Mouse (Mus musculus): ENCODE results near the gene Sstr4. TPM values are rescaled to one million over a fixed set of nuclear protein-coding genes. Genes with fewer than 3 reads are reported as not detected.

The Sstr4 gene
- polyA plus RNA-seq, 1 experiment from 2014 or later = 0.43 TPM

GRCm38 (mm10) chr2:148419151-148419550, 24.0 kb downstream of the Sstr4 start:
- Histone ChIP-seq H3K4me2 (no peak overlapping the region), H3K27me3 (replicated peaks; ENCODE audit: control insufficient read depth, insufficient read depth, low read length) (no peaks in the 10 kb centered on the region), H3K4me3 (ENCODE audit: low read depth, low read length) (no peak overlapping the region), H3K9ac (ENCODE audit: low read depth, low read length) (no peak overlapping the region), H3K9me3 (ENCODE audit: control insufficient read depth, low read length) (no peaks in the 10 kb centered on the region), H3K4me1 (replicated peaks; ENCODE audit: control insufficient read depth, insufficient read depth, low read length) (no peaks in the 10 kb centered on the region), H3K36me3 (ENCODE audit: control insufficient read depth, insufficient read depth, low read length) (no peaks in the 10 kb centered on the region), H3K27ac (ENCODE audit: low read depth, low read length) (no peak overlapping the region)
- ATAC-seq (replicated peaks; ENCODE audit: low FRiP score) = no peak
- DNase-seq (ENCODE audit: low spot score) = no peak
- WGBS = 62% methylated on average over 3 of the region's 3 CpGs

- WGBS = 92% methylated on average over 2 of the region's 2 CpGs
- H3K9ac ChIP-seq (ENCODE audit: low read depth, low read length) = no peak overlapping the region
- ATAC-seq (replicated peaks; ENCODE audit: low FRiP score) = no peak
These were observed 24.6 kb downstream of the Sstr4 start for GRCm38 (mm10) chr2:148419776-148420175.

GRCm38 (mm10) chr2:148421112-148421511, 26.0 kb downstream of the Sstr4 start:
- Histone ChIP-seq H3K27ac (ENCODE audit: low read depth, low read length) (no peak overlapping the region), H3K4me3 (ENCODE audit: low read depth, low read length) (no peak overlapping the region), H3K36me3 (ENCODE audit: control insufficient read depth, insufficient read depth, low read length) (no peaks in the 10 kb centered on the region), H3K27me3 (replicated peaks; ENCODE audit: control insufficient read depth, insufficient read depth, low read length) (no peaks in the 10 kb centered on the region), H3K4me1 (replicated peaks; ENCODE audit: control insufficient read depth, insufficient read depth, low read length) (no peaks in the 10 kb centered on the region), H3K9me3 (ENCODE audit: control insufficient read depth, low read length) (no peaks in the 10 kb centered on the region), H3K4me2 (no peak overlapping the region), H3K9ac (ENCODE audit: low read depth, low read length) (no peak overlapping the region)
- 40% methylated on average over 1 of the region's 1 CpGs for WGBS
- ATAC-seq (replicated peaks; ENCODE audit: low FRiP score) (no peak), DNase-seq (ENCODE audit: low spot score) (no peak)

More at GRCm38 (mm10) chr2:148419776-148420175, 24.6 kb downstream of the Sstr4 start:
- no peak overlapping the region for H3K4me3 ChIP-seq (ENCODE audit: low read depth, low read length)
- H3K36me3 ChIP-seq (ENCODE audit: control insufficient read depth, insufficient read depth, low read length) = no peaks in the 10 kb centered on the region
- no peaks in the 10 kb centered on the region for H3K4me1 ChIP-seq (replicated peaks; ENCODE audit: control insufficient read depth, insufficient read depth, low read length)
- no peak overlapping the region for H3K4me2 ChIP-seq
- DNase-seq (ENCODE audit: low spot score) = no peak
- no peaks in the 10 kb centered on the region for H3K27me3 ChIP-seq (replicated peaks; ENCODE audit: control insufficient read depth, insufficient read depth, low read length)
- H3K27ac ChIP-seq (ENCODE audit: low read depth, low read length) = no peak overlapping the region
- no peaks in the 10 kb centered on the region for H3K9me3 ChIP-seq (ENCODE audit: control insufficient read depth, low read length)

- DNase-seq (ENCODE audit: low spot score) = no peak
- no peaks in the 10 kb centered on the region for H3K9me3 ChIP-seq (ENCODE audit: control insufficient read depth, low read length)
- no peaks in the 10 kb centered on the region for H3K27me3 ChIP-seq (replicated peaks; ENCODE audit: control insufficient read depth, insufficient read depth, low read length)
- no peak overlapping the region for H3K4me2 ChIP-seq
- no peak for ATAC-seq (replicated peaks; ENCODE audit: low FRiP score)
- H3K4me3 ChIP-seq (ENCODE audit: low read depth, low read length) = no peak overlapping the region
- no peaks in the 10 kb centered on the region for H3K36me3 ChIP-seq (ENCODE audit: control insufficient read depth, insufficient read depth, low read length)
- 69% methylated on average over 1 of the region's 1 CpGs for WGBS
- no peak overlapping the region for H3K27ac ChIP-seq (ENCODE audit: low read depth, low read length)
- H3K9ac ChIP-seq (ENCODE audit: low read depth, low read length) = no peak overlapping the region
- no peaks in the 10 kb centered on the region for H3K4me1 ChIP-seq (replicated peaks; ENCODE audit: control insufficient read depth, insufficient read depth, low read length)
These were observed 26.6 kb downstream of the Sstr4 start for GRCm38 (mm10) chr2:148421706-148422105.

GRCm38 (mm10) chr2:148425709-148426382, 30.7 kb downstream of the Sstr4 start:
- H3K27ac ChIP-seq (ENCODE audit: low read depth, low read length) = no peak overlapping the region
- H3K4me3 ChIP-seq (ENCODE audit: low read depth, low read length) = no peak overlapping the region
- ATAC-seq (replicated peaks; ENCODE audit: low FRiP score) = no peak
- WGBS = 81% methylated on average over 5 of the region's 5 CpGs
- H3K9ac ChIP-seq (ENCODE audit: low read depth, low read length) = no peak overlapping the region
- no peaks in the 10 kb centered on the region for H3K36me3 ChIP-seq (ENCODE audit: control insufficient read depth, insufficient read depth, low read length)
- no peaks in the 10 kb centered on the region for H3K9me3 ChIP-seq (ENCODE audit: control insufficient read depth, low read length)
- no peaks in the 10 kb centered on the region for H3K4me1 ChIP-seq (replicated peaks; ENCODE audit: control insufficient read depth, insufficient read depth, low read length)
- no peak overlapping the region for H3K4me2 ChIP-seq
- H3K27me3 ChIP-seq (replicated peaks; ENCODE audit: control insufficient read depth, insufficient read depth, low read length) = no peaks in the 10 kb centered on the region
- DNase-seq (ENCODE audit: low spot score) = no peak

- Histone ChIP-seq H3K4me1 (replicated peaks; ENCODE audit: control insufficient read depth, insufficient read depth, low read length) (no peaks in the 10 kb centered on the region), H3K4me3 (ENCODE audit: low read depth, low read length) (no peak overlapping the region), H3K9me3 (ENCODE audit: control insufficient read depth, low read length) (no peaks in the 10 kb centered on the region), H3K9ac (ENCODE audit: low read depth, low read length) (no peak overlapping the region), H3K4me2 (no peak overlapping the region), H3K27me3 (replicated peaks; ENCODE audit: control insufficient read depth, insufficient read depth, low read length) (no peaks in the 10 kb centered on the region), H3K36me3 (ENCODE audit: control insufficient read depth, insufficient read depth, low read length) (no peaks in the 10 kb centered on the region), H3K27ac (ENCODE audit: low read depth, low read length) (no peak overlapping the region)
- DNase-seq (ENCODE audit: low spot score) = no peak
- ATAC-seq (replicated peaks; ENCODE audit: low FRiP score) = no peak
- 84% methylated on average over 3 of the region's 3 CpGs for WGBS
These were observed 32.4 kb downstream of the Sstr4 start for GRCm38 (mm10) chr2:148427553-148427952.

- no peak overlapping the region for H3K4me2 ChIP-seq
- DNase-seq (ENCODE audit: low spot score) (no peak), ATAC-seq (replicated peaks; ENCODE audit: low FRiP score) (no peak)
- no peaks in the 10 kb centered on the region for H3K9me3 ChIP-seq (ENCODE audit: control insufficient read depth, low read length)
- 74% methylated on average over 3 of the region's 3 CpGs for WGBS
- no peaks in the 10 kb centered on the region for H3K36me3 ChIP-seq (ENCODE audit: control insufficient read depth, insufficient read depth, low read length)
- no peak overlapping the region for H3K4me3 ChIP-seq (ENCODE audit: low read depth, low read length)
- H3K4me1 ChIP-seq (replicated peaks; ENCODE audit: control insufficient read depth, insufficient read depth, low read length) = no peaks in the 10 kb centered on the region
- H3K27ac ChIP-seq (ENCODE audit: low read depth, low read length) = no peak overlapping the region
- H3K9ac ChIP-seq (ENCODE audit: low read depth, low read length) = no peak overlapping the region
- no peaks in the 10 kb centered on the region for H3K27me3 ChIP-seq (replicated peaks; ENCODE audit: control insufficient read depth, insufficient read depth, low read length)
These were observed 33.4 kb downstream of the Sstr4 start for GRCm38 (mm10) chr2:148428523-148428922.

DNA sequence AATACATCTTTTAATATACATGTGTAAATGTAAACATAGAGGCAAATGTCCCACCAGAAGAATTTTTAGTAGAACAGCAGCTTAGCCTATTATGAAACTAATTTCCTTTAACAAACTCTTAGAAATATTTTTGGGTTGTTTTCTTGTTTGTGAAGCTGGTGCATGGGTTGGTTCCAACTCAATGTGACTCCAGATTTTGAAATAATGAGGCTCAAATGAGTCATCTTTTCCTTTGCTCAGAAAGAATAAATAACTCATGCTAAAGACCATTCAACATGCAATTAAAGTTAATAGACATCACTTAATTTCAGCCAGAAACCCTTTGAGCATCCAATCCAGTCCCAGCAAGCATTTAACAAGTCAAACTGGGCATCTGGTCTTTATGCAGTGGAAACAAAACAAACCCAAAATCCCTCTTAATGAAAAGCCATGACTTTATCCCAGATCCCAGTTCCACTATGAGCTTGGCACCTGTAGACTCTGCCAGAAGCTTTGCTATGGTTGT, 33.9 kb downstream of the Sstr4 start:
- Histone ChIP-seq H3K36me3 (ENCODE audit: control insufficient read depth, insufficient read depth, low read length) (no peaks in the 10 kb centered on the region), H3K4me1 (replicated peaks; ENCODE audit: control insufficient read depth, insufficient read depth, low read length) (no peaks in the 10 kb centered on the region), H3K4me2 (no peak overlapping the region), H3K27ac (ENCODE audit: low read depth, low read length) (no peak overlapping the region), H3K9me3 (ENCODE audit: control insufficient read depth, low read length) (no peaks in the 10 kb centered on the region), H3K9ac (ENCODE audit: low read depth, low read length) (no peak overlapping the region), H3K4me3 (ENCODE audit: low read depth, low read length) (no peak overlapping the region), H3K27me3 (replicated peaks; ENCODE audit: control insufficient read depth, insufficient read depth, low read length) (no peaks in the 10 kb centered on the region)
- DNase-seq (ENCODE audit: low spot score) = no peak
- ATAC-seq (replicated peaks; ENCODE audit: low FRiP score) = no peak

DNA sequence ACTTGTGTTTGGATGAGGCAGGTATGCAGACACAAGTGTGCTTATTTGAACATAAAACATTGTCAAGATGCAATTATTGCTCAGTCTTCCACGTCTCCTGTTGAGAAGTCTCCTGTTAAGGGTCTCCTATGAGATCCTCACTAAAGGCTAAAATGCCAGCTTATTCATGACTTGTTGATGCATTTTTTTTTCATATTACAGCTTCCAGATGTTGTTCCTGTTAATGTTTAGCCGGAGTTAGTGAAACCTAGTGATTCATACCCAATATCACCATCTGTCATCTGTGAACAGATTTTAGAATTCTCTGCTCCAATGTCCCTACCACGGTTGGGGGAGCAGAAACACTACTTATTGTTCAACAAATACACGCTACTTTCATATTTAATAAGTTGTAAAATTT, 35.8 kb downstream of the Sstr4 start:
- 74% methylated on average over 4 of the region's 4 CpGs for WGBS
- no peak overlapping the region for H3K27ac ChIP-seq (ENCODE audit: low read depth, low read length)
- no peaks in the 10 kb centered on the region for H3K27me3 ChIP-seq (replicated peaks; ENCODE audit: control insufficient read depth, insufficient read depth, low read length)
- no peaks in the 10 kb centered on the region for H3K4me1 ChIP-seq (replicated peaks; ENCODE audit: control insufficient read depth, insufficient read depth, low read length)
- DNase-seq (ENCODE audit: low spot score) = no peak
- H3K9me3 ChIP-seq (ENCODE audit: control insufficient read depth, low read length) = no peaks in the 10 kb centered on the region
- no peaks in the 10 kb centered on the region for H3K36me3 ChIP-seq (ENCODE audit: control insufficient read depth, insufficient read depth, low read length)
- ATAC-seq (replicated peaks; ENCODE audit: low FRiP score) = no peak
- H3K4me2 ChIP-seq = no peak overlapping the region
- no peak overlapping the region for H3K4me3 ChIP-seq (ENCODE audit: low read depth, low read length)
- H3K9ac ChIP-seq (ENCODE audit: low read depth, low read length) = no peak overlapping the region

Measured in liver, embryonic 11.5 days (tissue).